Mouse (Mus musculus) liver, adult 2 months (tissue): ENCODE data around the gene P2rx1. TPM values are rescaled to one million over a fixed set of nuclear protein-coding genes. Genes with fewer than 3 reads are reported as not detected.
A peak's percentile ranks its signal among the peaks of the same experiment; 100 is the strongest.

Experiments used
- DNase-seq: peaks from one replicate; pipeline ENCODE4 v3.0.0-alpha.2; 2011; ENCODE audit warnings: low read depth, low spot score; ENCODE audit errors: extremely low read depth
- H3K27ac ChIP-seq: fragments of 200-500 bp; replicated peaks from 2 replicates; pipeline ENCODE4 v1.5.1; 2012; ENCODE audit warnings: low read depth, mild to moderate bottlenecking, control low read depth, inconsistent platforms, low read length; ENCODE audit not compliant: insufficient read depth
- H3K27me3 ChIP-seq: fragments of 200-500 bp; 2 replicates; pipeline ENCODE4 v1.6.1; 2012; ENCODE audit warnings: mild to moderate bottlenecking, moderate library complexity, low read length, inconsistent platforms; ENCODE audit not compliant: control insufficient read depth, insufficient read depth
- H3K36me3 ChIP-seq: fragments of 200-500 bp; 2 replicates; pipeline ENCODE4 v1.6.1; 2012; ENCODE audit warnings: low read length, inconsistent platforms; ENCODE audit not compliant: control insufficient read depth, insufficient read depth
- H3K4me1 ChIP-seq: fragments of 200-500 bp; 2 replicates; pipeline ENCODE4 v1.6.1; 2011; ENCODE audit warnings: low read length; ENCODE audit not compliant: control insufficient read depth, insufficient read depth
- H3K4me3 ChIP-seq: fragments of 200-500 bp; 2 replicates; pipeline ENCODE4 v1.5.1; 2011; ENCODE audit warnings: low read depth, mild to moderate bottlenecking, control low read depth, low read length, moderate library complexity; ENCODE audit not compliant: insufficient read depth
- H3K79me2 ChIP-seq: fragments of 200-500 bp; 2 replicates; pipeline ENCODE4 v1.6.1; 2012; ENCODE audit warnings: inconsistent platforms, mild to moderate bottlenecking, low read length, moderate library complexity; ENCODE audit not compliant: control insufficient read depth, insufficient read depth
- H3K9ac ChIP-seq: fragments of 200-500 bp; 2 replicates; pipeline ENCODE4 v1.6.1; 2012; ENCODE audit warnings: low read depth, mild to moderate bottlenecking, control low read depth, inconsistent platforms, low read length
- CTCF ChIP-seq: fragments of 200-500 bp; IDR thresholded peaks from 2 replicates; pipeline ENCODE4 v1.5.1; 2011; ENCODE audit warnings: low read depth, low read length, control low read depth
- POLR2A ChIP-seq: fragments of 200-500 bp; IDR thresholded peaks from 2 replicates; pipeline ENCODE4 v1.6.1; 2011; ENCODE audit warnings: low read length, control low read depth; ENCODE audit not compliant: insufficient read depth; ENCODE audit errors: extremely low read depth
- WGBS: fragments of 180-500 bp; shearing (Covaris S2); methylation state at CpG from one replicate; pipeline ENCODE4 v1.1.7; 2018; 5-methylcytosine and 5-hydroxymethylcytosine counted together
- polyA plus RNA-seq: library from polyadenylated mRNA; depleted of rRNA; stranded (reverse); fragments of >200 nt; gene quantifications from 2 replicates; pipeline ENCODE4 v1.2.3, GENCODE M21; 2012
- total RNA-seq: library from RNA; depleted of rRNA; stranded (reverse); fragments of >200 nt; gene quantifications from 2 replicates; pipeline ENCODE4 v1.2.3, GENCODE M21; 2014

The P2rx1 gene
- total and polyA plus RNA-seq, 2 experiments, result 0.12 to 0.28 TPM

GRCm38 (mm10) chr11:72953440-72954151 lies 45.3 kb upstream of the P2rx1 start:
- DNase-seq, result peak; percentile 26
- no peak overlapping the region for H3K9ac ChIP-seq
- TF ChIP-seq CTCF (no peak), POLR2A (no peak)
- H3K36me3 ChIP-seq, result no peaks in the 10 kb centered on the region
- H3K79me2 ChIP-seq, result no peaks in the 10 kb centered on the region
- 50% methylated on average over 4 of the region's 4 CpGs for WGBS
- H3K27ac ChIP-seq, result no peak overlapping the region
- H3K27me3 ChIP-seq, result no peaks in the 10 kb centered on the region
- H3K4me3 ChIP-seq, result no peak overlapping the region
- peaks cover 3% of the 10 kb centered on the region for H3K4me1 ChIP-seq

GRCm38 (mm10) chr11:72954216-72954615 lies 44.7 kb upstream of the P2rx1 start:
- 93% methylated on average over 4 of the region's 4 CpGs for WGBS
- no peak for DNase-seq
- no peaks in the 10 kb centered on the region for H3K79me2 ChIP-seq
- H3K9ac ChIP-seq, result no peak overlapping the region
- no peak overlapping the region for H3K27ac ChIP-seq
- H3K4me3 ChIP-seq, result no peak overlapping the region
- no peak for TF ChIP-seq CTCF
- TF ChIP-seq POLR2A, result no peak
- H3K36me3 ChIP-seq, result no peaks in the 10 kb centered on the region
- no peaks in the 10 kb centered on the region for H3K27me3 ChIP-seq
- peaks cover 3% of the 10 kb centered on the region for H3K4me1 ChIP-seq

DNA sequence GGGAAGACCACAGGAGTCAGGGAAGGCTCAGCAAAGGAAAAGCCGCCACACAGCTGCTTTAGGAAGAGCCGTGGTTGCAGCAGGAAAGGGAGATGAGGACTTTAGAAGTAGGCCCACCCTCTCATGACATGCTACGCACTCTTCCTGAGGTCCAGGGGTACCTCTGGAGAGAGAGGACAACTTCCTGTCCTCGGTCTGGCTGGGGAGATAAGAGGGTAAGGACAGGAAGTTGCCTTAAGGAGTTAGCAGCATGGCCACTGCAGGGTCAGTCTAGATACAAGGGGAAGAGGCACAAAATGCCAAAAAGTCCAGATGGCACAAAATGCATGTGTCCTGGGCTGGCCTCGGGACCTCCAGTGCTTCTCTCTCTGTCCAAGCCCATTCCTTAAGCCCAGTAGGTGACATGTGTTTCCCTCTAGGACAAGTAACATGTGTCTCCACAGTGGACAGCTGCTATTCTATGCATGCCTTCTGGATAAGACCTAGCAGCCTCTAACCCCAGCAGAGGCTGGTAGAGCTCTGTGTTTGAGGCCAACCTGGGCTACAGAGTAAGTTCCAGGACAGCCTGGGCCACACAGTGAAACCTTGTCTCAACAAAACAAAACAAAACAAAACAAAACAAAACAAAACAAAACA lies 43.4 kb upstream of the P2rx1 start:
- Histone ChIP-seq H3K9ac (no peak overlapping the region), H3K79me2 (no peaks in the 10 kb centered on the region), H3K4me3 (no peak overlapping the region), H3K4me1 (peaks cover 3% of the 10 kb centered on the region), H3K27ac (no peak overlapping the region), H3K36me3 (no peaks in the 10 kb centered on the region), H3K27me3 (no peaks in the 10 kb centered on the region)
- no peak for DNase-seq
- WGBS, result 72% methylated on average over 5 of the region's 5 CpGs
- TF ChIP-seq CTCF (no peak), POLR2A (no peak)

DNA sequence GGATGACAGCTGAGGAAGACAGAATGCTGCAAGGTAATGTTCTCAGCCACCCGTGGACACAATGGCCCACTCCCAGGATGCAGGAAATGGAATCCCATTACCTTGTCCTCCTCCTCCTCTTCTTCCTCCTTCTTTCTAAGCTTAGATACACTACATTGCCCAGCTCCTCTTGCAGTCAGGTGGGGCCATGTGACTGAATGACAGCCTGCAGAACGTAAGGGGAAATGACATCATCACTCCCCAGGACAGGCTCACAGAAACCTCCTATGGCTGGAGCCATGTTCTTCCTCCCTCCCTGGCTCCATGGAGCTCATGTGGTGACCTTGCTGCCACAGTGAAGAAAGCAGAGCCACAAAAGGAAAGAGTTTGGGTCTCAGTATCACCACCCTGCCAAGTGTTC lies 41.6 kb upstream of the P2rx1 start:
- WGBS, result 78% methylated on average over 2 of the region's 2 CpGs
- peaks cover 3% of the 10 kb centered on the region for H3K4me1 ChIP-seq

DNA sequence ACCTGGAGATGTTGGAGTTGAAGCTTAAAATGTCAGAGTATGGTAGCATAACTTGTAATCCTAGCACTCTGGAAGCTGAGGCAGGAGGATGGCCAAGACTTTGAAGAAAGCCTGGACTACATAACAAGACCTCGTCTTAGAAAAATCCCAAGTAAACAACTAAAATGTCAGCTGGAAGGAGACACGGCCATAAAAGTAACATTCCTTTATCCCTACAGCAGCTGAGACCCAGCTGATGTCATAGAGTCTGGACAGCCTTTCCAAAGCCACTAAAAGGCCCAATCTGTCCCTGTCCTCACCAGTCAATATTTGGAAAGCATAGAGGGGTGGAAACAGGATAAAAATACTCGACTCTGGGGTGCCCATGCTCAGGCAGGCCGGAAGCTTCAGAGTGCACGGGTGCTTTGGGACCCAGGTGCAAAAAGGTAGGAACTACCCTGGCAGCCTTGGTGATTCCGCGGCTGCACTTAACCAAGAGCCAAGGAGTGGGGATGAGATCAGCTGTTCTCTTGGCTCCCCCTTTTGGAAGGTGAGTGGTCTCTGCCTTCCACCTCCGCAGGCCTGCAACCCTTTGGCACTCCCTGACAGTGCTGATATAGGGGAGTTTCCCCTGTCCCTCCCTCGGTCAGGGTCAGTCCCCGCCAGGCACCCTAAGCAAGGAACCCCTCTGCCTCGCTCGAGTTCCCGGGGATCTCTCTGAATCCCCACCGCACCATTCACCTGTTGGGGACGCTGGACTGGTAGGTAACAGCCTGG lies 38.8 kb upstream of the P2rx1 start:
- Histone ChIP-seq H3K27me3 (peaks cover 11% of the 10 kb centered on the region), H3K9ac (no peak overlapping the region), H3K79me2 (no peaks in the 10 kb centered on the region), H3K27ac (no peak overlapping the region), H3K36me3 (no peaks in the 10 kb centered on the region), H3K4me3 (no peak overlapping the region), H3K4me1 (no peaks in the 10 kb centered on the region)
- 0 out of 2 replicates have a peak, but pooled peaks have one; percentile 2 for TF ChIP-seq CTCF
- TF ChIP-seq POLR2A, result no peak
- DNase-seq, result no peak
- 34% methylated on average over 15 of the region's 15 CpGs for WGBS

More for the DNA sequence above, 41.6 kb upstream of the P2rx1 start:
- H3K9ac ChIP-seq, result no peak overlapping the region
- H3K79me2 ChIP-seq, result no peaks in the 10 kb centered on the region
- H3K36me3 ChIP-seq, result no peaks in the 10 kb centered on the region
- no peak overlapping the region for H3K27ac ChIP-seq
- DNase-seq, result no peak
- H3K27me3 ChIP-seq, result peaks cover 11% of the 10 kb centered on the region
- TF ChIP-seq POLR2A (no peak), CTCF (no peak)
- no peak overlapping the region for H3K4me3 ChIP-seq
